Mouse (Mus musculus): ENCODE measurements around the gene Ttc41. TPM values are rescaled to one million over a fixed set of nuclear protein-coding genes. Genes with fewer than 3 reads are reported as not detected.

The Ttc41 gene
- polyA plus RNA-seq, 1 experiment = 1.8 TPM

GRCm38 (mm10) chr10:86742918-86743317 is 37.3 kb downstream of the Ttc41 start:
- H3K4me1 ChIP-seq (ENCODE audit: control insufficient read depth, insufficient read depth, low read length) = peaks cover 16% of the 10 kb centered on the region
- no peak overlapping the region for H3K4me3 ChIP-seq (ENCODE audit: insufficient read depth, low read length)
- TF ChIP-seq CTCF (IDR thresholded peaks at IDR 0.05; ENCODE audit: low read depth, low read length) = no peak
- TF ChIP-seq POLR2A (IDR thresholded peaks at IDR 0.05; ENCODE audit: borderline replicate concordance, low read depth, low read length) = no peak
- H3K27ac ChIP-seq (ENCODE audit: insufficient read depth, low read depth, low read length) = no peak overlapping the region

DNA sequence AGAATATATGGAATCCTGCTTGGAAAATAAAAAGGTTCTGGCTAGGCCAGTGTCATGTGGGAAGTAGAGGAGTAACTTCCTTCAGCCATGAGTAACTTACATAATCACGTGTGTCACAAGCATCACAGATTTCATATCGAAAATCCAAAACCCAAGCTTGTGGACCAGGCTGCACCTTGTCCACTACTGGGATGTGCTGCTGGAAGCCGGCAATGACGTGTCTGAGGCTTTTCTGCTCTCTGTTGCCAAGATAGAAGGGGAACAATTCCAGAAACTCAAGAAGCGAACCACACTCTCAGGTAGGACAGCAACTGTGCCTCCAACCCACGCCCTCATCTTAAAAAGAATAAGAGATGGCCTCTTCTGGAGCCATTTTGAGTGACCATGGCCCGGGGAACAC is 38.7 kb downstream of the Ttc41 start:
- Histone ChIP-seq H3K4me1 (ENCODE audit: control insufficient read depth, insufficient read depth, low read length) (peaks cover 16% of the 10 kb centered on the region), H3K27ac (ENCODE audit: insufficient read depth, low read depth, low read length) (no peak overlapping the region), H3K4me3 (ENCODE audit: insufficient read depth, low read length) (no peak overlapping the region)
- no peak for TF ChIP-seq POLR2A (IDR thresholded peaks at IDR 0.05; ENCODE audit: borderline replicate concordance, low read depth, low read length)
- no peak for TF ChIP-seq CTCF (IDR thresholded peaks at IDR 0.05; ENCODE audit: low read depth, low read length)

- TF ChIP-seq POLR2A (IDR thresholded peaks at IDR 0.05; ENCODE audit: borderline replicate concordance, low read depth, low read length) = no peak
- TF ChIP-seq CTCF (IDR thresholded peaks at IDR 0.05; ENCODE audit: low read depth, low read length) = no peak
- peaks cover under 1% of the 10 kb centered on the region; the same call in 1 of the 2 replicates for H3K4me1 ChIP-seq (ENCODE audit: control insufficient read depth, insufficient read depth, low read length)
- H3K4me3 ChIP-seq (ENCODE audit: insufficient read depth, low read length) = no peak overlapping the region
- no peak overlapping the region for H3K27ac ChIP-seq (ENCODE audit: insufficient read depth, low read depth, low read length)
These were observed 50.3 kb downstream of the Ttc41 start for GRCm38 (mm10) chr10:86755816-86756502.

- H3K4me3 ChIP-seq (ENCODE audit: insufficient read depth, low read length) = no peak overlapping the region
- TF ChIP-seq POLR2A (IDR thresholded peaks at IDR 0.05; ENCODE audit: borderline replicate concordance, low read depth, low read length) (no peak), CTCF (IDR thresholded peaks at IDR 0.05; ENCODE audit: low read depth, low read length) (no peak)
- H3K4me1 ChIP-seq (ENCODE audit: control insufficient read depth, insufficient read depth, low read length) = peaks cover 4% of the 10 kb centered on the region
- no peak overlapping the region for H3K27ac ChIP-seq (ENCODE audit: insufficient read depth, low read depth, low read length)
These were observed 52.1 kb downstream of the Ttc41 start for GRCm38 (mm10) chr10:86757724-86758123.

DNA sequence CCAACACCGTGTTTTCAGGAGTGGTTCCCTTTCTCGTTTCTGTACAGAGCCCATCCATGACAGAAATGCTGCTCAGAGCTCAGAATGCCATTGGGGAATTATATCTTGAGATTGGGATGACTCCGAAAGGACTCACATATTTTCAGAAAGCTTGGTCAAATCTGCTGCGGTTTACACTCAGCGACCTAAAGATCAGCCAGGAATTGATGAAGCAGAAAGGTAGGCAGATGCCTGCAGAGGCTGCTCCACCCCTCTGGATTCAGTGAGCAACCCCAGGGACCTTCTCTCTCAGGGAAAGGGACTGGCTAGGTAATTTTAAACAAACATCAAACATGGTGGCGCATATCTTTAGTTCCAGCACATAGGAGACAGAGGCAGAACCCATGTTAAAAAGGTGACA is 52.6 kb downstream of the Ttc41 start:
- no peak overlapping the region for H3K27ac ChIP-seq (ENCODE audit: insufficient read depth, low read depth, low read length)
- TF ChIP-seq POLR2A (IDR thresholded peaks at IDR 0.05; ENCODE audit: borderline replicate concordance, low read depth, low read length) (no peak), CTCF (IDR thresholded peaks at IDR 0.05; ENCODE audit: low read depth, low read length) (no peak)
- H3K4me3 ChIP-seq (ENCODE audit: insufficient read depth, low read length) = no peak overlapping the region
- peaks cover 4% of the 10 kb centered on the region for H3K4me1 ChIP-seq (ENCODE audit: control insufficient read depth, insufficient read depth, low read length)

GRCm38 (mm10) chr10:86761236-86761635 is 55.6 kb downstream of the Ttc41 start:
- no peak for TF ChIP-seq CTCF (IDR thresholded peaks at IDR 0.05; ENCODE audit: low read depth, low read length)
- TF ChIP-seq POLR2A (IDR thresholded peaks at IDR 0.05; ENCODE audit: borderline replicate concordance, low read depth, low read length) = no peak
- Histone ChIP-seq H3K4me3 (ENCODE audit: insufficient read depth, low read length) (no peak overlapping the region), H3K4me1 (ENCODE audit: control insufficient read depth, insufficient read depth, low read length) (peaks cover 4% of the 10 kb centered on the region), H3K27ac (ENCODE audit: insufficient read depth, low read depth, low read length) (no peak overlapping the region)

GRCm38 (mm10) chr10:86761722-86762383 is 56.2 kb downstream of the Ttc41 start:
- TF ChIP-seq CTCF (IDR thresholded peaks at IDR 0.05; ENCODE audit: low read depth, low read length) = no peak
- TF ChIP-seq POLR2A (IDR thresholded peaks at IDR 0.05; ENCODE audit: borderline replicate concordance, low read depth, low read length) = no peak
- Histone ChIP-seq H3K4me1 (ENCODE audit: control insufficient read depth, insufficient read depth, low read length) (peaks cover 4% of the 10 kb centered on the region), H3K27ac (ENCODE audit: insufficient read depth, low read depth, low read length) (no peak overlapping the region), H3K4me3 (ENCODE audit: insufficient read depth, low read length) (no peak overlapping the region)

DNA sequence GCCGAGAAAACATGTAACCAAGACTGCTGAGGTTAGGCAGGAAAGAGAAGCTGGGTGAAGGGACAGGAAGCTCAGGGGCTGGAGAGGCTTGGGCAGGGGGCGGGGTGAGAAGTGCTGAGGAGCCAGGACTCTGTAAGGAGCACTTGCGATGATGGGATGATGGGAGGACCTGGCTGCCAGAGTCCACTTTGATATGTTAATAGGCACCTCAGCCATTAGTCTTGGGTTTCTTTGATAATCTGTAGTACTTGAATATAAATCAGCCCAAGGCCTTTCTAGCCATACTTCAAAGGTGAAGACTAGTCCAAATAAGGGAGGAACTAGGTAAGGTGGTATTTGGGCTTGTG is 56.7 kb downstream of the Ttc41 start:
- Histone ChIP-seq H3K4me1 (ENCODE audit: control insufficient read depth, insufficient read depth, low read length) (peaks cover 4% of the 10 kb centered on the region), H3K4me3 (ENCODE audit: insufficient read depth, low read length) (no peak overlapping the region), H3K27ac (ENCODE audit: insufficient read depth, low read depth, low read length) (no peak overlapping the region)
- no peak for TF ChIP-seq CTCF (IDR thresholded peaks at IDR 0.05; ENCODE audit: low read depth, low read length)
- TF ChIP-seq POLR2A (IDR thresholded peaks at IDR 0.05; ENCODE audit: borderline replicate concordance, low read depth, low read length) = no peak

DNA sequence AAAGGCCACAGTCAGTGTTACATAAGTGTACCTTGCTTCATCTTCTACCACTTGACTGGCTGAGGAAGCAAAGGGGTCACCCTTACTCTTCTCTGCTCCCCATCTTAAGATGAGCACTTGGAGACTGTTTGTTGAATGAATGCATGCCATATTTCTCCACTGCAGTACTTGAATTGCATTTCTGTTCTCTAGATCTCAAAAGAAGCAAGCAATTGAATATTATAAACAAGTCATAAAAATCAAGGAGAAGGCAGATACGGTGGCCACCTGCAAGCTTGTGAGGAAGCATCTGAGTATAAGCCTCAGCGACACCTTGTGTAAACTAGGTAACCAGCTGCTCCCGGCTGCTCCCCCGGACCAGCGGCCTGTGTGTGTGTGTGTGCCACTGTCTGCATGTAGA is 58.1 kb downstream of the Ttc41 start, which contains the start of gene Gm49358:
Gene Gm49358 (plus strand): TSS at position 301 of the 400 bp plus-strand sequence.
- no peak within 1 kb of the TSS for H3K27ac ChIP-seq (ENCODE audit: insufficient read depth, low read depth, low read length)
- peaks cover 4% of the 10 kb centered on the region for H3K4me1 ChIP-seq (ENCODE audit: control insufficient read depth, insufficient read depth, low read length)
- TF ChIP-seq POLR2A (IDR thresholded peaks at IDR 0.05; ENCODE audit: borderline replicate concordance, low read depth, low read length) = no peak
- TF ChIP-seq CTCF (IDR thresholded peaks at IDR 0.05; ENCODE audit: low read depth, low read length) = no peak
- H3K4me3 ChIP-seq (ENCODE audit: insufficient read depth, low read length) = no peak within 1 kb of the TSS

- Histone ChIP-seq H3K4me1 (ENCODE audit: control insufficient read depth, insufficient read depth, low read length) (peaks cover 4% of the 10 kb centered on the region), H3K4me3 (ENCODE audit: insufficient read depth, low read length) (no peak overlapping the region), H3K27ac (ENCODE audit: insufficient read depth, low read depth, low read length) (no peak overlapping the region)
- TF ChIP-seq POLR2A (IDR thresholded peaks at IDR 0.05; ENCODE audit: borderline replicate concordance, low read depth, low read length) = no peak
- TF ChIP-seq CTCF (IDR thresholded peaks at IDR 0.05; ENCODE audit: low read depth, low read length) = no peak
These were observed 59.8 kb downstream of the Ttc41 start for GRCm38 (mm10) chr10:86765344-86765966.

Data from bone marrow macrophage, adult 2 months (primary cell).